Mouse (Mus musculus) neural tube, embryonic 15.5 days (tissue): ENCODE data around the gene Arhgef18. TPM values are rescaled to one million over a fixed set of nuclear protein-coding genes. Genes with fewer than 3 reads are reported as not detected.

ENCODE experiments used
- ATAC-seq: fragments of 200-750 bp; cut with Nextera tagmentation; 2 replicates; pipeline ENCODE4 v1.8.0; 2017; ENCODE audit warnings: mild to moderate bottlenecking, moderate TSS enrichment, moderate library complexity; ENCODE audit not compliant: low FRiP score
- H3K27ac ChIP-seq: fragments of 300-500 bp; sonication (generic); replicated peaks from 2 replicates; pipeline ENCODE4 v1.5.1; 2015; ENCODE audit warnings: mild to moderate bottlenecking, inconsistent platforms
- H3K27me3 ChIP-seq: fragments of 300-500 bp; sonication (generic); replicated peaks from 2 replicates; pipeline ENCODE4 v1.6.1; 2015; ENCODE audit warnings: inconsistent platforms
- H3K36me3 ChIP-seq: fragments of 300-500 bp; sonication (generic); 2 replicates; pipeline ENCODE4 v1.6.1; 2015; ENCODE audit warnings: inconsistent platforms
- H3K4me1 ChIP-seq: fragments of 300-500 bp; sonication (generic); 2 replicates; pipeline ENCODE4 v1.6.1; 2015; ENCODE audit warnings: inconsistent platforms
- H3K4me2 ChIP-seq: fragments of 300-500 bp; sonication (generic); 2 replicates; pipeline ENCODE4 v1.6.1; 2015; ENCODE audit warnings: inconsistent platforms, mild to moderate bottlenecking, moderate library complexity
- H3K4me3 ChIP-seq: fragments of 300-500 bp; sonication (generic); replicated peaks from 2 replicates; pipeline ENCODE4 v1.5.1; 2015; ENCODE audit warnings: mild to moderate bottlenecking, inconsistent platforms
- H3K9ac ChIP-seq: fragments of 300-500 bp; sonication (generic); replicated peaks from 2 replicates; pipeline ENCODE4 v1.6.1; 2015; ENCODE audit warnings: mild to moderate bottlenecking, inconsistent platforms
- H3K9me3 ChIP-seq: fragments of 300-500 bp; sonication (generic); replicated peaks from 2 replicates; pipeline ENCODE4 v1.6.1; 2016; ENCODE audit warnings: inconsistent platforms
- WGBS: fragments of 180-500 bp; shearing (Covaris S2); methylation state at CpG from one replicate; pipeline ENCODE4 v1.1.7; 2015; ENCODE audit warnings: mixed read lengths; 5-methylcytosine and 5-hydroxymethylcytosine counted together
- polyA plus RNA-seq: library from polyadenylated mRNA; unstranded; fragments of >200 nt; fragmentation: Nextera tagmentation; extraction: Ambion mirVana; gene quantifications from 2 replicates; pipeline ENCODE4 v1.2.1, GENCODE M21; 2015

The Arhgef18 gene
- polyA plus RNA-seq, 1 experiment from 2014 or later, result 9.5 TPM

DNA sequence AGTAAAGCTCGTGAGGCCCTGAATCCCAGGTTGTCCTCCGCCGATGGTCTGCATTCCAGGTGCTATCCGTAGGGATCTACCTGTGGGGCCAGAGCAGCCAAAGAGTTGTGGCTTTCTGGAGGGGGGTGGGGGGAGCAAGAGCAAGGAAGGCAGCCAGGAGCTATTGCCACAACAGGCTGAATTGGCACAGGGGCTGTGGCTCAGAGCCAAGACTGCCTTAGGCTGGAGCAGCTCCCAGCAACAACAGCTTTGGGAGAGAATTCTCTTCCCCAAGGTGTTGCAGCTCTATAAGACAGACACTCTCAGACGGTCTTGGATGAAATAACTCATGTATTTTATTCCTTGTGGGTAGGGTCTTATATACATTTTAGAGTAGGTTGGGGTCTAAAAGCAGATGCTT lies 25.7 kb upstream of the Arhgef18 start:
- Histone ChIP-seq H3K4me3 (no peak overlapping the region), H3K27ac (no peak overlapping the region), H3K4me1 (no peaks in the 10 kb centered on the region), H3K4me2 (no peak overlapping the region), H3K36me3 (no peaks in the 10 kb centered on the region), H3K9me3 (no peaks in the 10 kb centered on the region), H3K9ac (no peak overlapping the region), H3K27me3 (no peaks in the 10 kb centered on the region)
- ATAC-seq, result no peak
- 77% methylated on average over 5 of the region's 5 CpGs for WGBS

DNA sequence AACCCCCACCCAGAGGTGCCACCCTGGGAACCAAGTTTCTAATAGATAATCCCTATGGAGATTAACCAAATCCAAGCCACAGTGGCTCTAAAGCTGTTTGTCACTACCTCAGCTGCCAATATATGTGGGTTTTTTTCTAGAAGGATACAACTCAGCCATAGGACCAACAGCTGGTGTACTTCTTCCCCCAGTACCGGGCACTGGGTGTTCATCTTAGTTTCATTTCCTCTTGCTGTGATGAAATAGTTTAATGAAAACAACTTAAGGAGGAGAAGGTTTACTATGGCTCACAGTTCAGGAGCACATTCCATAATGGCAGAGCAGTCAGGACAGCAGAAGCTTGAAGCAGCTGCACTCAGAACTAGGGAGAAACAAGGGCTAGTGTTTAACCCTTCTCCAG lies 24.7 kb upstream of the Arhgef18 start:
- no peak for ATAC-seq
- no peak overlapping the region for H3K4me3 ChIP-seq
- H3K4me2 ChIP-seq, result no peak overlapping the region
- H3K9ac ChIP-seq, result no peak overlapping the region
- no peaks in the 10 kb centered on the region for H3K27me3 ChIP-seq
- H3K27ac ChIP-seq, result no peak overlapping the region
- no peaks in the 10 kb centered on the region for H3K36me3 ChIP-seq
- H3K9me3 ChIP-seq, result no peaks in the 10 kb centered on the region
- 97% methylated on average over 1 of the region's 1 CpGs for WGBS
- no peaks in the 10 kb centered on the region for H3K4me1 ChIP-seq

DNA sequence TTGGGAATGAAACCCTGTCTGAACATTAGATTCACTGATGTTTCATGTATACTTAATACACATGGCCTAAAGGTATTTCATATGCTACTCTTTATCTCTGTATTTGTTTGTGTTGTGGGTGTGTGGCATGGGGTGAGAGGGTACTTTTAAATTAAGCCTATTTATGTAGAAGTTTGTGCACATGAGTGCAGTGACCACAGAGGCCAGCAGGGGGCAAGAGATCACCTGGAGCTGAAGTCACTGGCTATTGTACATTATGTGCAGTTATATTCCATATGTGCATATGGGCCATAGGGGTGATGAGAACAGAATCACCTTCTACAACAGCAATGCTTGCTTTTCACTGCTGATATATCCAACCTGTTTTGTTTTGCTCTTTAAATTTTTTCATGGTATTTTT lies 17.1 kb upstream of the Arhgef18 start:
- no peaks in the 10 kb centered on the region for H3K27me3 ChIP-seq
- no peaks in the 10 kb centered on the region for H3K36me3 ChIP-seq
- no peak for ATAC-seq
- no peaks in the 10 kb centered on the region for H3K4me1 ChIP-seq
- no peak overlapping the region for H3K4me2 ChIP-seq
- no peak overlapping the region for H3K27ac ChIP-seq
- no peaks in the 10 kb centered on the region for H3K9me3 ChIP-seq
- no peak overlapping the region for H3K4me3 ChIP-seq
- no peak overlapping the region for H3K9ac ChIP-seq

DNA sequence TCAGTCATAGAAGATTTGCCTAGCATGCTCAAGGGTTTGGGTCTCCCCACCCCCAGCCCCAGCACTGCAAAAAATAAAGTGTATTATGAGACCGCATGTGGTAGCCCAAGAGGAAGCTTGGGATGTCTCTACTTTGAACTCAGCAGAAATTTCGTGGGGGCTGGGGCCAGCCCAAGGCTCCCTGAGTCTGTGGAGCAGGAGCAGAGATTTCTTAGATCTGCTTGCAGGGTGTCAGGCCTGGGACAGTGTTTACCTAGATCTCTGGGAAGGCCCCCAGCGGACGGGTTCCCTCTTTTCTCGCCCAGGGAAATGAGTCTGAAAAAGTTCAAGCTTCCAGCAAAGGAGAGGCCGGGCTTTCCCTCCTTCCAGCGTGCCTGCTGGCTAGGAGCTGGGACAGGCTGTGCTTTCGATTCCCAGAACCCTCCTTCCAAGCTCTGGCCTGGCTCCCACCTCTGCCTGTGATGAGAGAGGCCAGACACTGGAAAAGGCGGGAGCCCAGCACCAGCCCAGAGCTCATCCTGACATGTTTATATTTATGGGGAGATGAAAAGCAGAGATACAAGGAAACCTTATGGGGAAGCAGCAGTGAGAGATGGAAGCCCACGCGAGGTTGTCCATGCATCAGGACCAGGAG lies 16.0 kb upstream of the Arhgef18 start:
- Histone ChIP-seq H3K27ac (no peak overlapping the region), H3K36me3 (no peaks in the 10 kb centered on the region), H3K9ac (no peak overlapping the region), H3K4me3 (no peak overlapping the region), H3K27me3 (no peaks in the 10 kb centered on the region), H3K4me1 (no peaks in the 10 kb centered on the region), H3K9me3 (no peaks in the 10 kb centered on the region), H3K4me2 (no peak overlapping the region)
- no peak for ATAC-seq
- WGBS, result 68% methylated on average over 11 of the region's 11 CpGs

- Histone ChIP-seq H3K9ac (no peak overlapping the region), H3K4me1 (peaks cover 3% of the 10 kb centered on the region), H3K27ac (no peak overlapping the region), H3K4me3 (no peak overlapping the region), H3K4me2 (no peak overlapping the region), H3K27me3 (no peaks in the 10 kb centered on the region), H3K36me3 (no peaks in the 10 kb centered on the region), H3K9me3 (no peaks in the 10 kb centered on the region)
- no peak for ATAC-seq
- WGBS, result 46% methylated on average over 6 of the region's 6 CpGs
Measured at GRCm38 (mm10) chr8:3387286-3387685, 5.5 kb upstream of the Arhgef18 start.

- Histone ChIP-seq H3K36me3 (no peaks in the 10 kb centered on the region), H3K27me3 (no peaks in the 10 kb centered on the region), H3K4me2 (no peak overlapping the region), H3K9ac (no peak overlapping the region), H3K9me3 (no peaks in the 10 kb centered on the region), H3K4me3 (no peak overlapping the region), H3K27ac (no peak overlapping the region), H3K4me1 (peaks cover 14% of the 10 kb centered on the region)
- WGBS, result 78% methylated on average over 9 of the region's 9 CpGs
- ATAC-seq, result no peak
Measured at GRCm38 (mm10) chr8:3388591-3389338, 4.0 kb upstream of the Arhgef18 start.

GRCm38 (mm10) chr8:3389506-3389905 lies 3.3 kb upstream of the Arhgef18 start:
- Histone ChIP-seq H3K27ac (no peak overlapping the region), H3K9ac (no peak overlapping the region), H3K9me3 (no peaks in the 10 kb centered on the region), H3K4me2 (no peak overlapping the region), H3K4me3 (no peak overlapping the region), H3K27me3 (no peaks in the 10 kb centered on the region), H3K36me3 (no peaks in the 10 kb centered on the region), H3K4me1 (peaks cover 20% of the 10 kb centered on the region)
- no peak for ATAC-seq
- 91% methylated on average over 1 of the region's 1 CpGs for whole genome bisulfite sequencing

DNA sequence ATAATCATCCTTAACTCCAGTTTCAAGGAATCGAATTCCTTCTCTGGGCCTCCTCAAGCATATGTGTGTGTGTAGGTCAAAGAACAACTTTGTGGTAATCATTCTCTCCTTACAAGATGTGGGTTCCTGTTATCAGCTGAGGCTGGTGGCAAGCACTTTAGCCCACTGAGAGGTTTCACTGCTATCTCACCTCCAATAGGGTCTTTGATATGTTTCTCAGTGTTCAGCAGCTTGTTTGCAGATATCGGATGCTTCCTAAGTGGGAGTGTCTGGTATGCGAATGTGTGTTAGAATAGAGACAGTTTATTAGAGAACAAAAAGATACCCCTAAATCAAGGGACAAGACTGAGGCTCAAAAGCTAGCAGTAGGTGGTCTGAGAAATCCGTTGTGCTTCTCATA lies 513 bp upstream of the Arhgef18 start:
- peaks cover 30% of the 10 kb centered on the region for H3K4me1 ChIP-seq
- H3K4me3 ChIP-seq, result peak overlapping the region; percentile 84
- H3K9me3 ChIP-seq, result no peaks in the 10 kb centered on the region
- ATAC-seq, result no peak
- H3K27ac ChIP-seq, result no peak overlapping the region
- H3K9ac ChIP-seq, result peak overlapping the region; percentile 86
- 48% methylated on average over 4 of the region's 4 CpGs for WGBS
- H3K4me2 ChIP-seq, result peak overlapping the region; percentile 83
- H3K36me3 ChIP-seq, result no peaks in the 10 kb centered on the region
- no peaks in the 10 kb centered on the region for H3K27me3 ChIP-seq

- peaks cover 30% of the 10 kb centered on the region for H3K4me1 ChIP-seq
- ATAC-seq, result no peak
- H3K36me3 ChIP-seq, result no peaks in the 10 kb centered on the region
- 0 out of 2 replicates have a peak overlapping the region, but pooled peaks have one; percentile 8 for H3K9ac ChIP-seq
- H3K4me2 ChIP-seq, result peak overlapping the region; percentile 83
- H3K27ac ChIP-seq, result 0 out of 2 replicates have a peak overlapping the region, but pooled peaks have one; percentile 29
- WGBS, result 6% methylated on average over 6 of the region's 6 CpGs
- 0 out of 2 replicates have a peak overlapping the region, but pooled peaks have one; percentile 7 for H3K4me3 ChIP-seq
- no peaks in the 10 kb centered on the region for H3K9me3 ChIP-seq
- no peaks in the 10 kb centered on the region for H3K27me3 ChIP-seq
Measured at GRCm38 (mm10) chr8:3394600-3394999, 1.8 kb downstream of the Arhgef18 start.

DNA sequence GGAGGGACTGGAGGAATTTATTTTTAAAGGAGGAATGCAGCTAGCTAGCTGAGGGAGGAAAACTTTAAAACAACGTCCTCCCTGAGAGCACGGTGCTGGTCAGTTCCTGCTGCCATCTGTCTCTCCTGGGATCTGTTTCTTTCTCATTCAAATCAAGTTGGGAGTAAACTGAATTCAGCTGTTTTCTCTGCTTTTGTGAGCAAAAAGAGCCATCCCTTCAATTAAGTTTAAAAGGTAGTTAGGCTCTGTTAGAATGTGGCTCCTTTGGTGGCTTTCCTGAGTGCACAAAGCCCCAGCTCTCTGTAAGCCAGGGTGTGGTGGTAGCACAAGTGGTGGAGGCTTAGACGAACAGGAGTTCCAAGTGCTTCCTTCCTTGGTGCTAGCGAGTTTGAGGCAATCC lies 2.4 kb downstream of the Arhgef18 start:
- no peak for ATAC-seq
- WGBS, result 10% methylated on average over 4 of the region's 4 CpGs
- 0 out of 2 replicates have a peak overlapping the region, but pooled peaks have one; percentile 8 for H3K9ac ChIP-seq
- no peaks in the 10 kb centered on the region for H3K36me3 ChIP-seq
- peaks cover 30% of the 10 kb centered on the region for H3K4me1 ChIP-seq
- H3K4me2 ChIP-seq, result peak overlapping the region; percentile 83
- H3K9me3 ChIP-seq, result no peaks in the 10 kb centered on the region
- 0 out of 2 replicates have a peak overlapping the region, but pooled peaks have one; percentile 7 for H3K4me3 ChIP-seq
- H3K27me3 ChIP-seq, result no peaks in the 10 kb centered on the region
- H3K27ac ChIP-seq, result peak overlapping the region; percentile 64; the same call in 1 of the 2 replicates

DNA sequence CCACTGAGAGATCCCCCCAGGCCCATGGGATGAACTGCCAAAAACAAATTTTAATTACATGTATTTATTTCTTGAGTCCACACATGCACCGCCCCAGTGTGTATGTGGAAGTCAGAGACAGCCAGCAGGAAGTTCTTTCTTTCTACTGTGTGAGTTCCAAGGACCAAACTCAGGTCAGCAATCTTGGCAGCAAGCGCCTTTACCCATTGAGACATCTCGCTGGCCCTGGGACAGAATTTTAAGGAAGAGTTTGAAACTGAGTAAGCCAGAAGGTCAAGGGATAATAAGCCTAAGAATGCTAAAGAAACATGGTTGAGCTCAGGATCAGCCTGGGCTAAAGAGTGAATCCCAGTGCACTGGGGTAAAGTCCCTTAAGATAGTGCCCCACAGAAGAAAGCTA lies 4.8 kb downstream of the Arhgef18 start:
- H3K9me3 ChIP-seq, result no peaks in the 10 kb centered on the region
- no peaks in the 10 kb centered on the region for H3K27me3 ChIP-seq
- no peak overlapping the region for H3K27ac ChIP-seq
- peaks cover 24% of the 10 kb centered on the region for H3K4me1 ChIP-seq
- ATAC-seq, result no peak
- H3K4me2 ChIP-seq, result no peak overlapping the region
- no peak overlapping the region for H3K9ac ChIP-seq
- 94% methylated on average over 3 of the region's 3 CpGs for WGBS
- no peak overlapping the region for H3K4me3 ChIP-seq
- no peaks in the 10 kb centered on the region for H3K36me3 ChIP-seq

GRCm38 (mm10) chr8:3400509-3400908 lies 7.7 kb downstream of the Arhgef18 start:
- H3K27ac ChIP-seq, result no peak overlapping the region
- H3K9ac ChIP-seq, result no peak overlapping the region
- no peak overlapping the region for H3K4me2 ChIP-seq
- 31% methylated on average over 2 of the region's 2 CpGs for WGBS
- no peaks in the 10 kb centered on the region for H3K27me3 ChIP-seq
- no peaks in the 10 kb centered on the region for H3K36me3 ChIP-seq
- H3K9me3 ChIP-seq, result no peaks in the 10 kb centered on the region
- no peak overlapping the region for H3K4me3 ChIP-seq
- ATAC-seq, result no peak
- H3K4me1 ChIP-seq, result no peaks in the 10 kb centered on the region; the same call in 1 of the 2 replicates
